Mouse (Mus musculus) gastrocnemius, adult 8-10 months (tissue): ENCODE results near the gene Rsph14. TPM values are rescaled to one million over a fixed set of nuclear protein-coding genes. Genes with fewer than 3 reads are reported as not detected.

Source experiments
- DNase-seq, 2 experiments: peaks; one replicate each; pipeline ENCODE4 v3.0.0; 2022; ENCODE audit warnings: low spot score in 2 of 2
- total RNA-seq, 4 experiments: library from RNA; stranded (reverse); gene quantifications; 2 replicates each; pipeline ENCODE4 v1.2.4; 2022

Gene Rsph14
- total RNA-seq, 4 experiments from 2014 or later, result not detected

DNA sequence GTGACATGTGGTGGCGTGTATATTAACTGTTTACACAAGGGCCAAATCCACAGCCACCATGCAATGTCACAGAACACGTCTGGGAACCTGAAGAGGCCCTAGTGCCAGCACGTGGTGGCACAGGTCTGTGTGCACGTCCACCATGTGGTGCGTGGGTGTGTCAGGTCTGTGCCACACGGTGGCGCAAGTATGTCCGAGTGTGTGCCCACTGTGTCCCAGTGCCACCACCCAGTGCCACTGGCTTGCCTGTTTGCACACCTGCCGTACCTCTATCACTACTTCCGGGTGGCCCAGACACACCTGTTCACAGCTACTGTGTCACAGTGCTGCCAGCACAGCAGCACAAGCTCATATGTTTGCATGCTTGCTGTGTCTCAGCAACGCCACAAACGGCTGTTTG is 97.9 kb downstream of the Rsph14 start:
- no peak for DNase-seq

DNA sequence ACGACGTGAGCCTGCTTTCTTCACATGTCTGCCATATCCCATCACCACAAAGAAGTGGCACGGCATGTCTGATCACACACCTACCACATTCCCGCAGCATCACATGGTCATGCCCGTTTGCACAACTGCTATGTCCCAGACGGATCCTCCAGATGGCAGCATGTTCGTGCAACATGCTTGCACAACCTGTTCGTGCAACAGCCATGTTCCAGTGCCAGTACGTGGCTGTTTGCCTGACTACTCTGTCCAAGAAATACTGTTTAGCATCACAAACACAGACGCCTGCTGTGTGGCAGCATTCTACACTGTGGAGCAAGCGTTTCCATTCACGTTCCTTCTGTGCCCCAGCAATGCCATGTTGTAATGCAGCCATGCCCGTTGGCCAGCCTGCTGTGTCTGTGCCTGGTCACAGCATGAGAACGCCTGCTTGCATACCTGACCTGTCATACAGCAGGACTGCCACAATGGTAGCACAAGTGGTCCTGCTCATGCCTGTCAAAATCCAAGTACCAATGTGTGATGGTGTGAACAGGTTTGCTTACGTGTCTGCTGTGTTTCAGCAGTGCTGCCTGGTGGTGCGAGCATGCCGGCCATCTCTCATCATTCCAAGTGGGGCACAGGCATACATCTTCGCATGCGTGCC is 98.7 kb downstream of the Rsph14 start:
- DNase-seq, result peak in 1 of 2 experiments; percentile 0

DNA sequence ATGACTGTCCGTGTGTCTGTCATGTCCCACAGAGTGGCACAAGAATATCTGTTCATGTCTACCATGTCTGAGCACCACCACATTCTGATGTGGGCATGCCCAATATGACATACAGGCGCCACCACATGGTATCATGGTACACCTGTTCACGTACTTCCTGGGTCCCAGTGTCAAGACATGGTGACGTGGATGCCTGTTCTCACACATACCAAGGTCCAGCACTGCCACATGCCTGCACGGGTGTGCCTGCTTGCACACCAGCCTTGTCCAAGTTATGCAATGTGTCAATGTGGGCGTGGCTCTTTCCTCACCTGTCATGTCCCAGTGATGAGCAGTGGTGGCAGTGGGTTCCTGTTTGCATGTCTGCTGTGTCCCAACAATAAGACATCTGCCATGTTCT is 99.9 kb downstream of the Rsph14 start:
- peak in 1 of 2 experiments; percentile 1 for DNase-seq

DNA sequence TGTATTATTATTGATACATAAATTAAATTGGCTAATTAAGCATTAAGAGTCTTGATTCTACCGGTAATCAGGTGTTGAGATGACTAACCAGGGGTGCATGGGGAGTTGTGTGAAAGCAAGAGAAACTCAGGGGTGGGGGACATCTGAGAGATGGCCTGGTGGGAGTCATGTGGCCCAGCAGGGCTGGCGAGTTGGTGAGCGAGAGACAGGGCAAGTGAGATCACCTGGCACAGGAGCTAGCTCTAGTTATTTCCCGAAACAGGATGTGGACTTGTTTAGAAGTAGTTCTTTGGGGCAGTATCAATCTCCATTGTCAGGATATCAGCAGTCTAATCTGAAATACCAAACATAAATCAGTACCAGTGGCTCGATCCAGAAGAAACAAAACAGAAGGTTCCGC is 100.8 kb downstream of the Rsph14 start:
- DNase-seq, result no peak

DNA sequence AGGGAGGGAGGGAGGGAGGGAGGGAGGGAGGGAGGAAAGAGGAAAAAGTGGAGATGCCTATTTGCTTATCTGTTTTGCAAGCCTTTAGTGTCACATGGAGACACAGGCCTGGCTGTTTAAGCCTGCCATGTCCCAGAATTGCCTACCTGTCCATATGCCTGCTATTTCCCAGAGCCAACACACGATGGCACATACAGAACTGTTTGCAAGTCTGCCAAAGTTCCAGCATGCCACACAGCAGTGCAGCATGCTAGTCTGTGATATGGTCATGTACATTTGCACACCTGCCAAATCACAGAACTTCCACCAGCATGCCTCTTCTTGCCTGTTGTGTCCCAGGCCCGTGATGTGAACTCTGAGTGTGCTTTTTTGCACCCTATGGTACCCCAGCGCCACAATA is 101.8 kb downstream of the Rsph14 start:
- no peak for DNase-seq

DNA sequence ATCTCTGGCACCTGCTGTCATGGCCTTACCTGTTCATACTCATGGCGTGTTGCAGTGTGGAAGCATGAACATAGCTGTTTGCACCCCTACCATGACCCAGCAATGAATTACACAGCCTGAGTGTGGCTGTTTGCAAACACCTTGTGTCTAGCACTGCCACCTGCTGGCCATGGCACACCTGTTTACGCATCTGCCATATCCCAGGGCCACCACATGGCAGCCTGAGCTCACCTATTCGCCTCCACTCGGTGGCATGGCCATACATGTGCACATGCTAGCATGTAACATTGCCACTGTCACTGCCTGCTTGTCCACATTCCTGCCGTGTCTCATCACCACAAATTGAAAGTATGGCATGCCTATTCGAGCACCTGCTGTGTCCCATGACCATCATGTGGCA is 102.8 kb downstream of the Rsph14 start:
- DNase-seq, result no peak

DNA sequence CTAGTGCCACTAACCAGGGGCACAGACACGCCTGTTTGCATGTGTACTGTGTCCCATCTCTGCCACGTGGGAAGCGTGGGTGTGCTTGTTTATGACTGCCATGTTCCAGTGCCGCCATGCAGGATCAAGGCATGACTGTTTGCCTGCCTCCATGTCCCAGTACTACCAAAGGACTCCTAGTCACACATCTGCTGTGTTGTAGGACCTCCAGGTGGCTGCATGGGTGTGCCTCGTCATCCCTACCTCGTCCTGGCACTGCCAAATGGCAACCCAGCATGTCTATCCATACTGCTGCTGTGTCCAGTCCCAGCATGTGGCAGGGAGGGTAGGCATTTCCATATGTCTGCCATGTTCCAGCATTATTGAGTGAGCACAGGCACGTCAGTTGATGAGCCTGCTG is 104.1 kb downstream of the Rsph14 start:
- no peak for DNase-seq

DNA sequence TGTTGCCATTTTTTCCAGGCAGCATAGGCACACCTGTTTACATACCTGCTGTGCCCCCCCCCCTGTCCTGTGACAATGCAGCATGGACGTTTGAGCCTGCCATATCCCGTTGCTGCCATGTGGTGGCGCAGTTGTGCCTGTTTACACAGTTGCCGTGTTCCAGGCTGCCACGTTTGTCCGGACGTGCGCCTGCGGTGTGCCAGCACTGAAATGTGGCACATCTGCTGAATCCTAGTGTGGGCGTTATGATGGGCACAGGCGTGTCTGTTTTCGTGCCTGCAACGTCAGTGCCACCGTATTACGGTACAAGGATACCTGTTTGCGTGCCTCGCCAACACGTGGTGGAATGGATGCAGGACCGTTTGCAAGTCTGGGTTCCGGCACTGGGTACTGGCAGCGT is 107.1 kb downstream of the Rsph14 start:
- no peak for DNase-seq

DNA sequence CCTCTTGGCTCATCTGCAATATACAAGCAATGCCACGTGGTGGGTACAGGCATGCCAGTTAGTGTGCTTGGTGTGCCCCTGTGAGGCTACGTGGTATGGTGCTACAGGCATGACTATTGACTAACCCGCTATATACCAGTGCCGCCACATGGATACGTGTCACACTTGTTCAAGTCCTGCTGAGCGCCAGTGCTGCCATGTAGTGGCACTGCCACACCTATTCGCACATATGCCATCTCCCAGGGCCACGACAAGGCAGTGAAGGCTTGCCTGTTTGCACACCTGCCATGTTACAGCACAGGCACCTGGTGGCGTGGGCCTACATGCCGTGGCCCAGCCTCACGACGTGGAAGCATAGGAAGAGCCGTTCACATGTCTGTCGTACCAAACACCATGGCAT is 108.1 kb downstream of the Rsph14 start:
- no peak for DNase-seq

DNA sequence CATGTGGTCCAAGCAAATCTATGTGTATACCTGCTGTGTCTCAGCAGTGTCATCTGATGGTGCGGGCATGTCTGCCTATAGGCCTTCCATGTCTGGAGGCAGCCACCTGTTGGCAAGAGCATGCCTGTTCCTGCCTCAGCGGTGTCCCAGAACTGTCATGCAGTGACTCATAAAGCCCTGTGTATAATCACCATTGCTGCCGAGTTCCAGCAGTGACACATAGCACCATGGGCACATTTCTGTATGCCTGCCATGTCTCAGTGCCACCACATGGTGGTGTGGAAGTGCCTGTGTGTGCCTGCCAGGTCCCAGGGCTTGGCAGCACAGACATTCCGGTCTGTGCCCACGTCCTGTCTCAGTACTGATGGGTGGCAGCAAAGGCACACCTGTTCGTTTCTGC is 109.6 kb downstream of the Rsph14 start:
- no peak for DNase-seq

DNA sequence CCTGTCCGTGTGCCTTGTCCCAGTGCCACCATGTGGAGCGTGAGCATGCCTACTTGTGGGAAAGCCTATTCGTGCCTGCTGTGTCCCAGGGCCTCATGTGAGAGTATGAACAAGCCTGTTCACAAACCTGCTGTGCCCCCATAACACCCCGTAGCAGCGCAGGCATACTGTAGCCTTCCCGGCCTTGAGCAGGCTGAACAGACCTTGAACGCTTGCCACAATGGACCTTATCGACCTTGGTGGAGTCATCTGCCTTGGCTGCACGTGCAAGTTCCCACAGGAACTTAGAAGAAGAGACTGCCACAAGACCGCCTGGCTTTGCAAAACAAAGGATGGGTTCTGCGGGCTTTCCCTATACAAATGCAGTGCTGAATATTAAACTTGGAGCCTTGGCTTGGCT is 110.8 kb downstream of the Rsph14 start:
- DNase-seq, result no peak

DNA sequence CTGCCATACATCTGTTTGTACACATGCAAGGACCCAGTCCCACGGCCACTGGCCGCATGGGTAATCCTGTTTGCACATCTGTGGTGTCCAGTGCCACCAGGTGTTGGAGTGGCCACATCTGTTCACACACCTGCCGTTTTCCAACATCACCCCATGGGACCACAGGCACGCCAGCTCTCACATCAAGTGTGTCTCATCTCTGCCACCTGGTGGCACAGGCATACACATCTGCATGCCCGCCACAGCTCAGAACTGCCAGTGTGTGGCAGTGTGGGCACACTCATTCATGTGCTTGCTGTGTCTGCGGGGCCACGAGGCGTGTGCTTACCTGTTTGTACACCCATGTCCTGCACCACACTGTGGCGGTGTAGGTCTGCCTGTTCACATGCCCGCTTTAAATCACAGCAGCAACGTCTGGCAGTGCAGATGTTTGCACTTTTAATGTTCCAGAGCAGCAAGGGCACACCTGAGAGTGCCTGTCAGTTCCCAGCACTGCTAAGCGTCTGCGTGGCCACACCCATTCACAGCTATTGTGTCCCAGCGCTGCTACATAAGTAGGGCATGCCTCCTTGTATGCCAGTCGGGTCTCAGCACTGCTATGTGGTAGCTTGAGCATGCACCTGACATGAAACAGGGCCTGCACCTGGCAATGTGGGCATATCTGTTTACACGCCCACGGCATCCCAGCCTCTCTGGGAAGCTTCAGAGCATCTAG is 111.4 kb downstream of the Rsph14 start:
- DNase-seq, result no peak

DNA sequence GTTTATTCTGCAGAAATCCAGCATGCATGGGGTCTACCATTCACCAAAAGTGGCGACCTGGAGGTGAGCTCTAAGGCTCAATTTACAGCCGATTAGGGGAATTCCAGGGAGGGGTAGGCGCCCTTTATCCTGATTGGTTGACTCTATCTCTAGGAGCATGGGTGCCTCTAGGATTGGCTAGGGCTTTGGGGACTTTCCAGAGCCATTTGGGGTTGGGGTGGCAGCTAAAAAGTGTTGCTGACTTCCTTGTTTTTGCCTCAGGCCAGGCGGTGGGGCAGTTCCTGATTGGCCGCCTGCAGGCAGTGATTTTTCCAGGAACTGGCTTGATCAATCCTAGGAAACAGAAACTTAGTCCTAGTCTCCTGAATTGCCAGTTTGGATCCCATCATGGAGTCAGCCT is 113.1 kb downstream of the Rsph14 start:
- no peak for DNase-seq

DNA sequence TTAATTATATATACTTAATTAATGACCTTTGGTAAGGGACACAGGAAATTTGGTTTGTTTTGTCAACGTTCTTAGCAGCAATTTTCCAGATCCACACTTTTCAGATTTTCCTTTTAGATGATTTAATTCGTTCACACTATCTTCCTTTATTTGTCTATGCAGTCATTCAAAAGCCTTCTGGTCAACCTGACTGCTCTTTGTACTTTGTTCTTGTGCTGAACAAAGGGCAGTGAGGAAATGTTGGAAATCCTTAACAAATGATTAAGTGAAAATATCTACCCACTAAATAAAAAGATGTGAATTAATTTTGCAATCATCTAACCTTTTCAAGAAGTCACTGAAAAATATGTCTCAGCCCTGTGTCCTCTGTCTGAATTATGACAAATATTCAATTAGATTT is 124.0 kb downstream of the Rsph14 start:
- no peak for DNase-seq

Other genes with a start within 250 kb of the Rsph14 start
- gene Gnaz, start 65.4 kb downstream of the Rsph14 start, total RNA-seq, result under 1 TPM; 0.19 to 0.94 (median 0.37) TPM
- 1 to 10 TPM in 1 of 4 experiments, under 1 TPM in 3; 0.10 to 1.0 (median 0.19) TPM for gene Rab36, start 4.5 kb upstream of the Rsph14 start, total RNA-seq
- 1 to 10 TPM; 3.5 to 5.5 (median 4.7) TPM for gene Bcr, start 28.0 kb upstream of the Rsph14 start, total RNA-seq
- gene Specc1l, start 179.5 kb upstream of the Rsph14 start, total RNA-seq, result 10 to 100 TPM; 38.2 to 51.2 (median 44.4) TPM